Mouse (Mus musculus) erythroid progenitor cell, adult 5-6 weeks (primary cell): ENCODE results near the gene Tubb2a. TPM values are rescaled to one million over a fixed set of nuclear protein-coding genes. Genes with fewer than 3 reads are reported as not detected.

Source experiments
- total RNA-seq, 2 experiments: library from RNA; stranded (forward) in 1 of 2; stranded (reverse) in 1 of 2; fragments of 150-400 nt in 1 of 2; fragments of 186-747, 209-891 nt in 1 of 2; gene quantifications; 2 replicates each; pipeline versions ENCODE4 v1.2.3 to v1.2.4; 2015 to 2017; ENCODE audit warnings: low replicate concordance in 2 of 2

Tubb2a gene
- total RNA-seq, 2 experiments from 2014 or later, result 27.4 to 27.7 TPM

Other genes starting within 250 kb of the Tubb2a start
- gene Serpinb6e, start 234.6 kb downstream of the Tubb2a start, total RNA-seq (2015; ENCODE audit: low replicate concordance), result not detected in 2 replicates
- gene Serpinb6e, start 234.6 kb downstream of the Tubb2a start, total RNA-seq (2017; ENCODE audit: low replicate concordance), result not detected in 2 replicates
- not detected in 2 replicates for gene Serpinb6c, start 172.3 kb downstream of the Tubb2a start, total RNA-seq (2015; ENCODE audit: low replicate concordance)
- not detected in 2 replicates for gene Serpinb6c, start 172.3 kb downstream of the Tubb2a start, total RNA-seq (2017; ENCODE audit: low replicate concordance)
- gene Nqo2, start 113.3 kb downstream of the Tubb2a start, total RNA-seq (2015; ENCODE audit: low replicate concordance), result 7.2 and 34.0 TPM in 2 replicates
- 1.1 and 4.1 TPM in 2 replicates for gene Nqo2, start 113.3 kb downstream of the Tubb2a start, total RNA-seq (2017; ENCODE audit: low replicate concordance)
- gene Ripk1, start 75.6 kb downstream of the Tubb2a start, total RNA-seq (2015; ENCODE audit: low replicate concordance), result 27.0 and 37.7 TPM in 2 replicates
- gene Ripk1, start 75.6 kb downstream of the Tubb2a start, total RNA-seq (2017; ENCODE audit: low replicate concordance), result 7.3 and 24.8 TPM in 2 replicates
- 25.6 and 41.1 TPM in 2 replicates for gene Serpinb6a, start 75.2 kb downstream of the Tubb2a start, total RNA-seq (2015; ENCODE audit: low replicate concordance)
- 39.3 and 39.9 TPM in 2 replicates for gene Serpinb6a, start 75.2 kb downstream of the Tubb2a start, total RNA-seq (2017; ENCODE audit: low replicate concordance)
- gene Bphl, start 40.4 kb downstream of the Tubb2a start, total RNA-seq (2015; ENCODE audit: low replicate concordance), result 25.6 and 27.4 TPM in 2 replicates
- 2.7 and 4.7 TPM in 2 replicates for gene Bphl, start 40.4 kb downstream of the Tubb2a start, total RNA-seq (2017; ENCODE audit: low replicate concordance)
- gene Tubb2b, start 52.5 kb upstream of the Tubb2a start, total RNA-seq (2015; ENCODE audit: low replicate concordance), result not detected in 2 replicates
- 1.4 TPM in 1 of 2 replicates, not detected in the other for gene Tubb2b, start 52.5 kb upstream of the Tubb2a start, total RNA-seq (2017; ENCODE audit: low replicate concordance)
- gene Psmg4, start 85.0 kb upstream of the Tubb2a start, total RNA-seq (2015; ENCODE audit: low replicate concordance), result 3.8 and 10.5 TPM in 2 replicates
- gene Psmg4, start 85.0 kb upstream of the Tubb2a start, total RNA-seq (2017; ENCODE audit: low replicate concordance), result 4.4 and 36.2 TPM in 2 replicates